Comparison of ENCODE assay signal across 24 mouse cellular contexts in the genomic region with DNA sequence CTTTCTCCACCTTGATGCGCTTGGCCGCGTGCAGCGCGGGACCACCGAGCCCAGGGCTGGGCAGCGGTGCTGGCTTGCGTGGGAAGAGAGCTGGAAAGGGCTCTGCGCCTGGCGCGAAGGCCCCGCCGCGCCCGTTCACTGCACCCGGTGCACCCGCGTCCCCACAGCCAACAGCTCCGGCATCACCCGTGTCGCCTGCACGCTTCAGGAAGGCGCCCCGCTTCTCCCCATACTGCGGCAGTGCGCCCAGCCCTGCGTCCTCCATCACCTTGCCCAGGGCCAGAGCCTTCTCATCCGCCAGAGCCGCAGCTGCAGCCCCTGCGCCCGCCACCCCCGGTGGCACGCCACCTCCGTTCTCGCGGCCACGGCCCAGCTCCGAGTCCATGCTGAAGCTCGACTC.
A peak's percentile ranks its signal among the peaks of the same experiment; 100 is the strongest.
DNase-seq lines count a peak whose midpoint lies in the region; ATAC-seq and TF ChIP-seq lines count a peak whose summit lies in the region.
"Had no signal": no experiment of that assay in that cellular context is flagged by ENCODE, and none has a peak within 500 bp of the region (broad histone marks: within the 10 kb centered on the region; RNA-seq: fewer than 3 reads in every experiment).

No protein-coding gene starts in this region.

- no peak for DNase-seq in heart, postnatal 14 days
- no peak for DNase-seq in testis, postnatal 14 days (ENCODE audit: low spot score)
- DNase-seq in G1E (ENCODE audit: low spot score) = no peak
- DNase-seq in B cell, adult 2 months = no peak
- DNase-seq in neural tube, embryonic 10.5 days (ENCODE audit: extremely low spot score, low spot score) = no peak
- DNase-seq: adrenal gland, postnatal 14 days; cerebellum, adult 11-12 months; cerebellum, postnatal 10 days; forebrain, postnatal 0 days; gastrocnemius, postnatal 10 days; kidney, adult 9 months; kidney, postnatal 14 days; liver, embryonic 13.5 days; lung, adult 18-20 months; lung, postnatal 10 days had no signal

- H3K4me3 ChIP-seq in heart, embryonic 11.5 days (ENCODE audit: low read depth, low read length) = no peak overlapping the region
- peak overlapping the region; percentile 46 for H3K4me3 ChIP-seq in testis, adult 2 months (ENCODE audit: control insufficient read depth, low read depth, low read length)
- H3K4me3 ChIP-seq in G1E (ENCODE audit: low read depth, low read length) = peak overlapping the region; percentile 44; the same call in 1 of the 2 replicates
- H3K4me3 ChIP-seq: embryonic facial prominence, embryonic 13.5 days; forebrain, embryonic 10.5 days; intestine, embryonic 15.5 days; limb, embryonic 15.5 days; liver, embryonic 13.5 days; midbrain, embryonic 13.5 days had no signal

- 0 out of 2 replicates have a peak, but pooled peaks have one; percentile 32 for ATAC-seq in heart, embryonic 11.5 days (replicated peaks; ENCODE audit: insufficient number of reproducible peaks, low FRiP score, low TSS enrichment)
- no peak for ATAC-seq in G1E (ENCODE audit: extremely low read depth, insufficient number of reproducible peaks, low FRiP score, poor library complexity, severe bottlenecking)
- ATAC-seq: forebrain, postnatal 0 days; hindbrain, postnatal 0 days; intestine, embryonic 15.5 days; midbrain, embryonic 13.5 days had no signal

- H3K9me3 ChIP-seq in heart, embryonic 11.5 days (replicated peaks; ENCODE audit: control insufficient read depth, low read length) = peaks cover 3% of the 10 kb centered on the region; the same call in 1 of the 2 replicates
- H3K9me3 ChIP-seq in G1E (replicated peaks) = peaks cover 74% of the 10 kb centered on the region

- H3K36me3 ChIP-seq in heart, embryonic 11.5 days (ENCODE audit: control insufficient read depth, insufficient read depth, low read length) = peaks cover 23% of the 10 kb centered on the region
- H3K36me3 ChIP-seq in testis, adult 2 months (ENCODE audit: control insufficient read depth, insufficient read depth, low read length) = no peaks in the 10 kb centered on the region
- H3K36me3 ChIP-seq in G1E (replicated peaks) = no peaks in the 10 kb centered on the region
- H3K36me3 ChIP-seq: liver, embryonic 13.5 days had no signal

- 85% methylated on average over 39 of the region's 39 CpGs for WGBS in heart, embryonic 11.5 days (ENCODE audit: insufficient replicate concordance)

- TF ChIP-seq CTCF in testis, adult 2 months (IDR thresholded peaks at IDR 0.05; ENCODE audit: control insufficient read depth, insufficient read depth, insufficient replicate concordance, low read depth, low read length) = no peak
- no peak for TF ChIP-seq CTCF in G1E (IDR thresholded peaks at IDR 0.05; ENCODE audit: low read depth, low read length)

- H3K27me3 ChIP-seq in heart, embryonic 11.5 days (ENCODE audit: control insufficient read depth, insufficient read depth, low read length) = no peaks in the 10 kb centered on the region
- H3K27me3 ChIP-seq in testis, adult 2 months (ENCODE audit: control insufficient read depth, insufficient read depth, low read length) = no peaks in the 10 kb centered on the region
- H3K27me3 ChIP-seq in G1E (ENCODE audit: insufficient read depth, low read length) = peaks cover 7% of the 10 kb centered on the region; the same call in 1 of the 2 replicates
- H3K27me3 ChIP-seq: embryonic facial prominence, embryonic 13.5 days; intestine, embryonic 15.5 days; limb, embryonic 15.5 days; liver, embryonic 13.5 days; midbrain, embryonic 13.5 days had no signal

- H3K4me2 ChIP-seq in heart, embryonic 11.5 days = no peak overlapping the region
- H3K4me2 ChIP-seq: embryonic facial prominence, embryonic 13.5 days; intestine, embryonic 15.5 days; limb, embryonic 15.5 days; liver, embryonic 13.5 days; midbrain, embryonic 13.5 days had no signal

- H3K9ac ChIP-seq in heart, embryonic 11.5 days (ENCODE audit: low read depth, low read length) = no peak overlapping the region
- H3K9ac ChIP-seq: embryonic facial prominence, embryonic 13.5 days; forebrain, postnatal 0 days; intestine, embryonic 15.5 days; limb, embryonic 15.5 days; liver, embryonic 13.5 days; midbrain, embryonic 13.5 days had no signal

- peaks cover 9% of the 10 kb centered on the region for H3K4me1 ChIP-seq in heart, embryonic 11.5 days (ENCODE audit: control insufficient read depth, insufficient read depth, low read length)
- H3K4me1 ChIP-seq in testis, adult 2 months (ENCODE audit: control insufficient read depth, insufficient read depth, low read length) = peaks cover 14% of the 10 kb centered on the region
- no peaks in the 10 kb centered on the region for H3K4me1 ChIP-seq in G1E (ENCODE audit: insufficient read depth, low read depth, low read length)
- H3K4me1 ChIP-seq: liver, embryonic 13.5 days had no signal

- intact Hi-C loops in heart, postnatal 14 days (cut with DNase I) = no loop called here

- no peak overlapping the region for H3K27ac ChIP-seq in heart, embryonic 11.5 days (ENCODE audit: low read depth, low read length)
- H3K27ac ChIP-seq in testis, adult 2 months (ENCODE audit: control insufficient read depth, insufficient read depth, low read depth, low read length) = no peak overlapping the region
- H3K27ac ChIP-seq: embryonic facial prominence, embryonic 13.5 days; forebrain, embryonic 10.5 days; hindbrain, postnatal 0 days; intestine, embryonic 15.5 days; limb, embryonic 15.5 days; liver, embryonic 13.5 days; macrophage; midbrain, embryonic 13.5 days had no signal

- TF ChIP-seq POLR2A in testis, adult 2 months (IDR thresholded peaks at IDR 0.05; ENCODE audit: control insufficient read depth, low read depth, low read length) = no peak
